ENCODE assay signal across 8 mouse cellular contexts in genomic region chr5:3544480-3544769, GRCm38 (mm10). TPM values are rescaled to one million over a fixed set of nuclear protein-coding genes. Genes with fewer than 3 reads are reported as not detected.
A peak's percentile ranks its signal among the peaks of the same experiment; 100 is the strongest.
DNase-seq lines count a peak whose midpoint lies in the region; ATAC-seq and TF ChIP-seq lines count a peak whose summit lies in the region.

No protein-coding gene starts in this region.

- H3K9ac ChIP-seq in heart, adult 2 months (ENCODE audit: low read depth, low read length): peak overlapping the region; percentile 98
- H3K9ac ChIP-seq in liver, embryonic 13.5 days: peak overlapping the region; percentile 94

- peaks cover 10% of the 10 kb centered on the region for H3K4me1 ChIP-seq in heart, adult 2 months (ENCODE audit: control insufficient read depth, insufficient read depth, low read length)
- peaks cover 20% of the 10 kb centered on the region for H3K4me1 ChIP-seq in forebrain, embryonic 10.5 days
- peaks cover 36% of the 10 kb centered on the region for H3K4me1 ChIP-seq in liver, embryonic 13.5 days (replicated peaks)

- TF ChIP-seq POLR2A in heart, adult 2 months (IDR thresholded peaks at IDR 0.05; ENCODE audit: insufficient read depth, low read depth, low read length): no peak

- no peak for TF ChIP-seq CTCF in heart, adult 2 months (IDR thresholded peaks at IDR 0.05)
- TF ChIP-seq CTCF in C2C12 (IDR thresholded peaks at IDR 0.05; ENCODE audit: control insufficient read depth, insufficient read depth, insufficient read length): no peak

- 9% methylated on average over 7 of the region's 7 CpGs for WGBS in heart, adult 2 months
- whole genome bisulfite sequencing in forebrain, embryonic 10.5 days: 13% methylated on average over 7 of the region's 7 CpGs
- 9% methylated on average over 7 of the region's 7 CpGs for WGBS in liver, embryonic 13.5 days (ENCODE audit: insufficient replicate concordance)

- peak overlapping the region; percentile 91 for H3ac ChIP-seq in C2C12 (ENCODE audit: control insufficient read depth, insufficient read length, low read depth)

- ATAC-seq in liver, embryonic 13.5 days (ENCODE audit: low read depth): peak; percentile 34; the same call in 1 of the 2 replicates

- TF ChIP-seq EP300 in heart, adult 2 months (IDR thresholded peaks at IDR 0.05; ENCODE audit: insufficient read depth, low read depth, low read length): no peak

- H3K4me2 ChIP-seq in liver, embryonic 13.5 days: peak overlapping the region; percentile 73

- 0 out of 2 replicates have a peak, but pooled peaks cover 5% of the 10 kb centered on the region for H3K9me3 ChIP-seq in forebrain, embryonic 10.5 days
- no peaks in the 10 kb centered on the region for H3K9me3 ChIP-seq in liver, embryonic 13.5 days (replicated peaks)

- no peaks in the 10 kb centered on the region for H3K27me3 ChIP-seq in heart, adult 2 months (ENCODE audit: control insufficient read depth, insufficient read depth, low read length)
- no peaks in the 10 kb centered on the region for H3K27me3 ChIP-seq in C2C12 (ENCODE audit: control insufficient read depth, insufficient read depth, insufficient read length)
- no peaks in the 10 kb centered on the region for H3K27me3 ChIP-seq in forebrain, embryonic 10.5 days (ENCODE audit: poor library complexity, severe bottlenecking)
- H3K27me3 ChIP-seq in liver, embryonic 13.5 days: no peaks in the 10 kb centered on the region

- intact Hi-C loops in heart, adult 2 months (cut with DNase I): no loop called here

- peaks cover 8% of the 10 kb centered on the region for H3K36me3 ChIP-seq in heart, adult 2 months (ENCODE audit: control insufficient read depth, insufficient read depth, low read length)
- peaks cover 22% of the 10 kb centered on the region for H3K36me3 ChIP-seq in C2C12 (ENCODE audit: control insufficient read depth, insufficient read depth)
- H3K36me3 ChIP-seq in forebrain, embryonic 10.5 days (replicated peaks): peaks cover 25% of the 10 kb centered on the region
- H3K36me3 ChIP-seq in liver, embryonic 13.5 days: peaks cover 7% of the 10 kb centered on the region

- H3K79me3 ChIP-seq in C2C12 (ENCODE audit: low read depth): peaks cover 55% of the 10 kb centered on the region

- peaks cover 10% of the 10 kb centered on the region for H3K79me2 ChIP-seq in heart, adult 2 months (replicated peaks; ENCODE audit: control insufficient read depth, insufficient read depth, low read length)
- peaks cover 59% of the 10 kb centered on the region for H3K79me2 ChIP-seq in C2C12 (ENCODE audit: control insufficient read depth, insufficient read depth)

- peak overlapping the region; percentile 95; the same call in 1 of the 2 replicates for H3K27ac ChIP-seq in heart, adult 2 months
- peak overlapping the region; percentile 98 for H3K27ac ChIP-seq in forebrain, embryonic 10.5 days
- peak overlapping the region; percentile 89 for H3K27ac ChIP-seq in liver, embryonic 13.5 days

- no peak for DNase-seq in heart, adult 2 months
- DNase-seq in heart, adult 9 months (ENCODE audit: low spot score in 2 of 2): no peak
- no peak for DNase-seq in forebrain, embryonic 10.5 days (ENCODE audit: extremely low spot score, low spot score)
- no peak for DNase-seq in liver, embryonic 13.5 days
- no peak for DNase-seq in adrenal gland, postnatal 25 days
- DNase-seq in embryo, embryonic 10.5 days (ENCODE audit: low spot score): no peak
- DNase-seq in cerebellum, adult 9-11 months: no peak

- peak overlapping the region; percentile 94 for H3K4me3 ChIP-seq in heart, adult 2 months
- peak overlapping the region; percentile 87 for H3K4me3 ChIP-seq in C2C12 (ENCODE audit: insufficient read depth, poor library complexity, severe bottlenecking)
- H3K4me3 ChIP-seq in forebrain, embryonic 10.5 days: peak overlapping the region; percentile 96
- peak overlapping the region; percentile 88 for H3K4me3 ChIP-seq in liver, embryonic 13.5 days (replicated peaks)

TF ChIP-seq in C2C12, 6 proteins besides CTCF, POLR2A, EP300 and RAD21:
- TF ChIP-seq MYOG (IDR thresholded peaks at IDR 0.05; ENCODE audit: control insufficient read depth, extremely low read depth, insufficient read length): no peak
- no peak for TF ChIP-seq MYOD1 (IDR thresholded peaks at IDR 0.05; ENCODE audit: control insufficient read depth, insufficient read length, low read depth)
- no peak for TF ChIP-seq MAX (IDR thresholded peaks at IDR 0.05)
- TF ChIP-seq USF1 (IDR thresholded peaks at IDR 0.05; ENCODE audit: low read depth): no peak
- no peak for TF ChIP-seq FOSL1 (IDR thresholded peaks at IDR 0.05; ENCODE audit: insufficient read depth, low read length, poor library complexity, severe bottlenecking)
- TF ChIP-seq CEBPB (IDR thresholded peaks at IDR 0.05; ENCODE audit: low read depth): no peak

RNA-seq across cellular contexts. Expression of gene Fam133b, which starts 0.8 kb away (rescaled TPM):
- 10 to 100 TPM; 11.3 to 12.1 TPM for total RNA-seq in heart, adult 2 months (2021)
- polyA plus RNA-seq in heart, adult 2 months (2012; rRNA removed): 4.1 and 7.2 TPM in 2 replicates
- 13.3 TPM for polyA plus RNA-seq in C2C12 (2012; fragmentation: generic; extraction: Trizol)
- polyA plus RNA-seq in forebrain, embryonic 10.5 days (2016; fragmentation: Nextera tagmentation; extraction: Ambion mirVana): 35.7 and 39.3 TPM in 2 replicates
- polyA plus RNA-seq in liver, embryonic 13.5 days (2015; fragmentation: Nextera tagmentation; extraction: Ambion mirVana): 13.8 and 17.3 TPM in 2 replicates
- 32.8 and 35.5 TPM in 2 replicates for total RNA-seq in adrenal gland, postnatal 25 days (2021)

RNA-seq across cellular contexts. Expression of gene 1700109H08Rik, which starts 26.9 kb away (rescaled TPM):
- 1 to 10 TPM; 2.0 to 3.1 TPM for total RNA-seq in heart, adult 2 months (2021)
- polyA plus RNA-seq in heart, adult 2 months (2012; rRNA removed): 1.3 and 2.4 TPM in 2 replicates
- 0.39 TPM for polyA plus RNA-seq in C2C12 (2012; fragmentation: generic; extraction: Trizol)
- 3.3 and 3.7 TPM in 2 replicates for polyA plus RNA-seq in forebrain, embryonic 10.5 days (2016; fragmentation: Nextera tagmentation; extraction: Ambion mirVana)
- 0.82 and 1.3 TPM in 2 replicates for polyA plus RNA-seq in liver, embryonic 13.5 days (2015; fragmentation: Nextera tagmentation; extraction: Ambion mirVana)
- 3.9 and 4.4 TPM in 2 replicates for total RNA-seq in adrenal gland, postnatal 25 days (2021)

RNA-seq across cellular contexts. Expression of gene Pex1, which starts 51.4 kb away (rescaled TPM):
- total RNA-seq in heart, adult 2 months (2021): 1 to 10 TPM; 8.8 to 9.3 TPM
- polyA plus RNA-seq in heart, adult 2 months (2012; rRNA removed): 5.4 and 7.5 TPM in 2 replicates
- 3.3 TPM for polyA plus RNA-seq in C2C12 (2012; fragmentation: generic; extraction: Trizol)
- polyA plus RNA-seq in forebrain, embryonic 10.5 days (2016; fragmentation: Nextera tagmentation; extraction: Ambion mirVana): 15.9 and 16.3 TPM in 2 replicates
- 4.9 and 7.3 TPM in 2 replicates for polyA plus RNA-seq in liver, embryonic 13.5 days (2015; fragmentation: Nextera tagmentation; extraction: Ambion mirVana)
- total RNA-seq in adrenal gland, postnatal 25 days (2021): 55.4 and 68.8 TPM in 2 replicates

RNA-seq across cellular contexts. Expression of gene Rbm48, which starts 52.0 kb away (rescaled TPM):
- total RNA-seq in heart, adult 2 months (2021): 1 to 10 TPM; 3.5 to 5.0 TPM
- polyA plus RNA-seq in heart, adult 2 months (2012; rRNA removed): 2.8 and 5.5 TPM in 2 replicates
- 2.9 TPM for polyA plus RNA-seq in C2C12 (2012; fragmentation: generic; extraction: Trizol)
- 14.3 and 15.7 TPM in 2 replicates for polyA plus RNA-seq in forebrain, embryonic 10.5 days (2016; fragmentation: Nextera tagmentation; extraction: Ambion mirVana)
- polyA plus RNA-seq in liver, embryonic 13.5 days (2015; fragmentation: Nextera tagmentation; extraction: Ambion mirVana): 6.8 and 7.3 TPM in 2 replicates
- total RNA-seq in adrenal gland, postnatal 25 days (2021): 8.3 and 14.9 TPM in 2 replicates
